Mouse (Mus musculus): ENCODE data around the gene Cpne5.
A peak's percentile ranks its signal among the peaks of the same experiment; 100 is the strongest.
"Not testable (repeated sequence)": the region's sequence is repeated elsewhere in the genome, so short reads cannot be mapped to it uniquely, and the experiment has no call there.

Cpne5 gene

GRCm38 (mm10) chr17:29256507-29256906 lies 18.5 kb upstream of the Cpne5 start:
- no peak for DNase-seq

- DNase-seq, result not testable (repeated sequence)
Measured at GRCm38 (mm10) chr17:29254784-29255183, 16.8 kb upstream of the Cpne5 start.

GRCm38 (mm10) chr17:29253684-29254083 lies 15.7 kb upstream of the Cpne5 start:
- no peak for DNase-seq

GRCm38 (mm10) chr17:29253236-29253635 lies 15.3 kb upstream of the Cpne5 start:
- no peak for DNase-seq

- DNase-seq, result peak; percentile 88
Measured at GRCm38 (mm10) chr17:29251608-29252390, 13.8 kb upstream of the Cpne5 start.

- not testable (repeated sequence) for DNase-seq
Measured at GRCm38 (mm10) chr17:29251006-29251405, 13.0 kb upstream of the Cpne5 start.

GRCm38 (mm10) chr17:29249512-29249911 lies 11.5 kb upstream of the Cpne5 start:
- peak; percentile 86 for DNase-seq

GRCm38 (mm10) chr17:29247881-29248280 lies 9.9 kb upstream of the Cpne5 start:
- DNase-seq, result no peak

- no peak for DNase-seq
Measured at GRCm38 (mm10) chr17:29246602-29247001, 8.6 kb upstream of the Cpne5 start.

GRCm38 (mm10) chr17:29245725-29246124 lies 7.8 kb upstream of the Cpne5 start:
- no peak for DNase-seq

- DNase-seq, result no peak
Measured at GRCm38 (mm10) chr17:29244912-29245311, 6.9 kb upstream of the Cpne5 start.

- DNase-seq, result no peak
Measured at GRCm38 (mm10) chr17:29238421-29238945, 516 bp upstream of the Cpne5 start.

GRCm38 (mm10) chr17:29237267-29237771 lies 648 bp downstream of the Cpne5 start:
- no peak for DNase-seq

GRCm38 (mm10) chr17:29236111-29236510 lies 1.9 kb downstream of the Cpne5 start:
- no peak for DNase-seq

- DNase-seq, result no peak
Measured at GRCm38 (mm10) chr17:29231109-29231508, 6.9 kb downstream of the Cpne5 start.

- no peak for DNase-seq
Measured at GRCm38 (mm10) chr17:29220631-29221030, 17.3 kb downstream of the Cpne5 start.

- DNase-seq, result no peak
Measured at GRCm38 (mm10) chr17:29218017-29218416, 19.9 kb downstream of the Cpne5 start.

- DNase-seq, result no peak
Measured at GRCm38 (mm10) chr17:29216078-29216477, 21.9 kb downstream of the Cpne5 start.

- no peak for DNase-seq
Measured at GRCm38 (mm10) chr17:29214655-29215054, 23.3 kb downstream of the Cpne5 start.

- no peak for DNase-seq
Measured at GRCm38 (mm10) chr17:29214193-29214456, 23.8 kb downstream of the Cpne5 start.

- DNase-seq, result no peak
Measured at GRCm38 (mm10) chr17:29213381-29214192, 24.4 kb downstream of the Cpne5 start.

- DNase-seq, result no peak
Measured at GRCm38 (mm10) chr17:29211836-29212235, 26.1 kb downstream of the Cpne5 start.

GRCm38 (mm10) chr17:29210037-29210436 lies 27.9 kb downstream of the Cpne5 start:
- no peak for DNase-seq

GRCm38 (mm10) chr17:29206052-29206451 lies 31.9 kb downstream of the Cpne5 start:
- DNase-seq, result no peak

Measured in kidney, postnatal 10 days (tissue).